Mouse (Mus musculus): ENCODE data around the gene Ppif. TPM values are rescaled to one million over a fixed set of nuclear protein-coding genes. Genes with fewer than 3 reads are reported as not detected.
A peak's percentile ranks its signal among the peaks of the same experiment; 100 is the strongest.

Ppif gene
- polyA plus RNA-seq, 1 experiment from 2014 or later, result 47.3 TPM

DNA sequence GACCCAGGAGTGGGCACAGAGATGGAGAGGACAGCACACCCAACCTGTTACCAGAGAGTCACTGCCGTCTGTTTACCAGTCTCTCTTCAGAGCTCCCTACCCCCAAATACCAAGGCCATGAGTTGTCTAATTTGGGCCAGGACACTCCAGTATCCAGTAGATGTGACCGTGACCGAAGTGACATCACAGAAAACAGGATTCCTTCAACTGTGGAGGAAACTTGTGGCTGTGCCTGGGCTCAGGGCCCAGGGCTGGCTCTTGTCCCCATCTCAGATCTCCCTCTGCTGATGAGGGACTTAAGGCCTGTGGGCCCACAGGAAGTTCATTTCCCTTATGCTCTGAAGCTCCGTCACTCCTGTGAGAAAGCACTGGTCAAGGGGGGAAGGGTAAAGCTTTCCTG is 14.5 kb downstream of the Ppif start:
- WGBS, result 73% methylated on average over 4 of the region's 4 CpGs
- Histone ChIP-seq H3K4me3 (no peak overlapping the region), H3K27ac (peak overlapping the region; percentile 77), H3K27me3 (ENCODE audit: insufficient read depth, poor library complexity, severe bottlenecking) (no peaks in the 10 kb centered on the region), H3K9me3 (no peaks in the 10 kb centered on the region), H3K36me3 (no peaks in the 10 kb centered on the region), H3K4me1 (replicated peaks) (peaks cover 49% of the 10 kb centered on the region)
- no peak for DNase-seq (ENCODE audit: low spot score)

DNA sequence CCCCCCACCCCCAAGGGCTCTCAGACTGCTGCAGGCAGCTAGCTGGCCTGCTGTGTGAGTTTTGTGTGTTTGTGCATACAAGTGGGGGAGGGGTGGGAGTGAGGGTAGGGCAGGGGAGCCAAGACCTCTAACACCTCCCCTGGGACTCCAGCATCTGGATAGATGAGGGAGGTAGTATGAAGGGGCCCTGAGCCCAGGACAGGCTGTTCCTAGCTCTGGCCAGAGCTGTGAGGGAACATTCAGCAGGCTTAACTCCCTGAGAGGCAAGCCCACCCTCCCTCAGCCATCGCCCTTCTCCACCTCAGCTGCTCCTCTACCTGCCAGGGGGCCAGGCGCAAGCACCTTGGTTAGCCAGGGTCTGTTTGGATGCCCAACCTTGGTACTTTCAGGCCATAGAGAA is 15.0 kb downstream of the Ppif start:
- no peak overlapping the region for H3K4me3 ChIP-seq
- 87% methylated on average over 2 of the region's 2 CpGs for WGBS
- peaks cover 54% of the 10 kb centered on the region for H3K4me1 ChIP-seq (replicated peaks)
- H3K36me3 ChIP-seq, result no peaks in the 10 kb centered on the region
- peak overlapping the region; percentile 77 for H3K27ac ChIP-seq
- no peak for DNase-seq (ENCODE audit: low spot score)
- H3K27me3 ChIP-seq (ENCODE audit: insufficient read depth, poor library complexity, severe bottlenecking), result no peaks in the 10 kb centered on the region
- no peaks in the 10 kb centered on the region for H3K9me3 ChIP-seq

DNA sequence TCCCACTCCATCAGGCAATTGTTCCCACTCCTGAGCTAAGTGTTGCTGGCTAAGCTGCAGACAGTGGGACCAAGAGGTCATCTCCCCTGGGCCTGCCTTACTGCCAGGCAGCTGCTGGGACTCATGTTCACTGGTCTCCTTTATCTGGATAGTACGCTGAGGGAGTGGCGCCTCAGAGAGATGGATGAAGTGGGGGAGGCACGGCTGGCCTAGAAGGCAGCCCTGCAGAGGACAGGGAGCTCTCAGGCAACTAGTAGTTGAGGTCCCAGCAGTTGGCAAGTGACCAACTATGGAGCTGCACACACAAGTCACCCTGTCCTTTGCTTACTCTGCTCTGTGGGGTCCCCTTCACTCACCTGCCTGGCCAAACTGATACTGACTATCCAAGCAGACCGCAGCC is 16.1 kb downstream of the Ppif start:
- Histone ChIP-seq H3K9me3 (no peaks in the 10 kb centered on the region), H3K27me3 (ENCODE audit: insufficient read depth, poor library complexity, severe bottlenecking) (no peaks in the 10 kb centered on the region), H3K4me1 (replicated peaks) (peaks cover 64% of the 10 kb centered on the region), H3K4me3 (no peak overlapping the region), H3K36me3 (0 out of 2 replicates have a peak, but pooled peaks cover 6% of the 10 kb centered on the region), H3K27ac (peak overlapping the region; percentile 77; the same call in 1 of the 2 replicates)
- DNase-seq (ENCODE audit: low spot score), result no peak
- 72% methylated on average over 4 of the region's 4 CpGs for WGBS

DNA sequence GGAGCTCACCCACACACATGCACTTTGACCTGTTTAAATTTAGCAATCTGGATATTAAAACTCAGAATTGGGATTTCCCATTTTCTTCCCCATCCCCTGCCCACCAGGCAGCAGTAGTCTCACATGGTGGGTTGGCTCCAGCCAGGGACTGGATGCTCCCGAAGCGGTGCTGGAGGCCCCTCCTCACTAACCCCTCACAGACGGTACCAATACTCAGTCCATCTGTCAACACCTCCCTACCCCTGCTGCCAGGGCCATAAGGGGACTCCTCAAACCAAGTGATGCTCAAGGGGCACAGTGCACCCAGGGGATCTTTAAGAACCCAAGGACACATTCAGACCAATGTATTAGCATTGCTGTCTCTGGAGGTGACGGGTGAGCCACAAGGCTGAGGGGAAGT is 16.7 kb downstream of the Ppif start:
- Histone ChIP-seq H3K27ac (peak overlapping the region; percentile 20; the same call in 1 of the 2 replicates), H3K9me3 (no peaks in the 10 kb centered on the region), H3K4me3 (no peak overlapping the region), H3K4me1 (replicated peaks) (peaks cover 64% of the 10 kb centered on the region), H3K36me3 (0 out of 2 replicates have a peak, but pooled peaks cover 7% of the 10 kb centered on the region), H3K27me3 (ENCODE audit: insufficient read depth, poor library complexity, severe bottlenecking) (no peaks in the 10 kb centered on the region)
- WGBS, result 67% methylated on average over 4 of the region's 4 CpGs
- no peak for DNase-seq (ENCODE audit: low spot score)

DNA sequence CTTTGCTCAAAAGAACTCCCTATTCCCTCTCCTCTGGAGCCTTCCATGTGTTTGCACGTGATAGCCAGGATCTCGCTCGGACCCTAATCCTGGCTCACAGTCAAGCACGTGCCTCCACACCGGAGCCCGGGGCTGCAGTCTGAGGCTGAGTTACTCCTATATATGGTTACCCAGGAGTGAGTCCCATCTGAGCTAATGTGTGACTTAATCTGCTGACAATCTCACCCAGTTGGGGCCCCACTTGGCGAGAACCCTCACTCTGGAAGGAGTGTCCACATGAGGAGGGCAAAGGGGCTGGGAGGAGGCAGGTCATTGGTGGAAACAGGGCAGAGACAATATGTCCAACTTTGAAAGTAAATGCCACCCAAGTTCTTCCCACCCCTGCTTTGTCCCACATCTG is 17.2 kb downstream of the Ppif start:
- Histone ChIP-seq H3K4me3 (no peak overlapping the region), H3K4me1 (replicated peaks) (peaks cover 64% of the 10 kb centered on the region), H3K27me3 (ENCODE audit: insufficient read depth, poor library complexity, severe bottlenecking) (no peaks in the 10 kb centered on the region), H3K9me3 (no peaks in the 10 kb centered on the region), H3K36me3 (0 out of 2 replicates have a peak, but pooled peaks cover 7% of the 10 kb centered on the region), H3K27ac (peak overlapping the region; percentile 20; the same call in 1 of the 2 replicates)
- no peak for DNase-seq (ENCODE audit: low spot score)
- 79% methylated on average over 7 of the region's 7 CpGs for WGBS

DNA sequence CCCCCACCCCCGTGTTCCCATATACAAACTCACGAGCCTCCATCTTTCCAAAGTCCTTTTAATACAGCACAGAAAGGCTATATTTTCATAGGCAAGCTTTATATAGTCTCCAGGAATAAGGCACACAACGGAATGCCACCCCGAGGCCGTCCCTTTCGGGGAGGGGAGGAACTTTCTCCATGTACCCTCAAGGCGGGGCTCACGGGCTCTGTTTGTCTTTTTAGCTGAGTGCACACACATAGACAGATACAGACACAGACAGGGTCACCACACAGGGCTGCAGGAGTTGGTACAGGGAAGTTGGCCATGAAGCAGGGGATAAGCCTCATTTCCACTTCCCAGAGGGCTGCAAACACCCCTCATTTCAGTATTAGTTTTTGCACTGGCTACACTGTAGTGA is 17.6 kb downstream of the Ppif start:
- Histone ChIP-seq H3K9me3 (no peaks in the 10 kb centered on the region), H3K4me3 (no peak overlapping the region), H3K4me1 (replicated peaks) (peaks cover 64% of the 10 kb centered on the region), H3K27me3 (ENCODE audit: insufficient read depth, poor library complexity, severe bottlenecking) (no peaks in the 10 kb centered on the region), H3K27ac (no peak overlapping the region), H3K36me3 (0 out of 2 replicates have a peak, but pooled peaks cover 7% of the 10 kb centered on the region)
- no peak for DNase-seq (ENCODE audit: low spot score)
- WGBS, result 73% methylated on average over 8 of the region's 8 CpGs

DNA sequence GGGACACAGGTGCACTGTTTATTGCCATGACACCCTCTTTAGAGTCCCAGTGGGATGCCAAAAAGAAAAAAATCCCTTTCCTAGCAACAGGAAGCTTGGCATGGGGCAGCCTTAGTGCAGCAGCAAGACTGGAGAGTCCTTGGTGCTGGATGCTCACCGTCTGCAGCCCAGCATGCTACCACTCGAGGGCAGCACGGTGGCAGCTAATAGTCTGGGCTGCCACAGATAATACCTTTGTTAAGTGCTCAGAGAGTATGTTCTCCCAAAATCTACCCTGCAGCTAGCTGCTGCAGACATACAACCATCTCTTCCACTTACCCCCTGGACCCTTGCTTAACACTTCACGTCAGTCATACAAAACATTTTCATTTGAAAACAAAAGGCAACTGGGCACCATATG is 19.5 kb downstream of the Ppif start:
- Histone ChIP-seq H3K27ac (peak overlapping the region; percentile 5; the same call in 1 of the 2 replicates), H3K36me3 (0 out of 2 replicates have a peak, but pooled peaks cover 7% of the 10 kb centered on the region), H3K4me1 (replicated peaks) (peaks cover 70% of the 10 kb centered on the region), H3K4me3 (no peak overlapping the region), H3K9me3 (no peaks in the 10 kb centered on the region), H3K27me3 (ENCODE audit: insufficient read depth, poor library complexity, severe bottlenecking) (no peaks in the 10 kb centered on the region)
- DNase-seq (ENCODE audit: low spot score), result no peak
- WGBS, result 21% methylated on average over 4 of the region's 4 CpGs

DNA sequence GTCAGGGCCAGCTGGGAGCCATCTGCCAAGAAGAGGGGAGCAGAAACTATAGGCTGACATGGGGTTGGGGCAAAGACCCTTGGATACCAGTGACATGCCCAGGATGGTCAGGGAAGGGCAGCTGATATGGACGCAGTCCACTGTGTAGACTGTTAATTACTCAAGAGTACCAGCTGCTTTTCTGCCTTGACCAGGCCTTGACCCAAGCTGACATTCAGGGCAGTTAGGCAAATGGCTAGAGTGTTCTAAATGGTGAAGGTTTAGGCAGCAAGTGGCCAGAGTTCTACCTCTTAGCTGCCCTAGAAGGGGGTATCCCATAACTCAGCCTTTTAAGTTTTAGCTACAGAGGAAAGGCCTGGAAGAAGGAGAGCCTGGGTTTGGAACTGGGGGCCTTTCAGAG is 22.6 kb downstream of the Ppif start:
- Histone ChIP-seq H3K9me3 (no peaks in the 10 kb centered on the region), H3K36me3 (0 out of 2 replicates have a peak, but pooled peaks cover 7% of the 10 kb centered on the region), H3K4me1 (replicated peaks) (peaks cover 53% of the 10 kb centered on the region), H3K27me3 (ENCODE audit: insufficient read depth, poor library complexity, severe bottlenecking) (no peaks in the 10 kb centered on the region), H3K4me3 (no peak overlapping the region), H3K27ac (no peak overlapping the region)
- DNase-seq (ENCODE audit: low spot score), result no peak
- 85% methylated on average over 1 of the region's 1 CpGs for WGBS

DNA sequence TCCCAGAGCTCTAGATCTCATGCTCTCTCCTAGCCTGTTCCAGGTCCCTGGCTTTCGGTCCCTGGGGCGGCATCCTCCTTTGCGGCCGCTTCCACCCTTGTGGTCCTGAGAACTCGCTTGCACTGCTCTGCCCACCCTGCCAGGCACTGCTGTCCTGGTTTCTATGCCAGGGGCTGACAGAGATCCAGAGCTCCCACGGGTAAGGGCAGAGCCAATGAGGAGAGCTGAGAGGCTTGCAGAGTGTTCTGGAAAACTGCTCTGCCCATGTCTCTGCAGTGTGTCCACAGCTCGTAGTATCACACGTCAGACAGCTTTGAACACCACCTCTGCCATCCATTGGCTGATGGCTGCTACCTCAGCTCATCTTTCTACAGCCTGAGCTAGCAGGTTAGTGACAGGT is 23.8 kb downstream of the Ppif start:
- 0 out of 2 replicates have a peak, but pooled peaks cover 7% of the 10 kb centered on the region for H3K36me3 ChIP-seq
- H3K4me3 ChIP-seq, result no peak overlapping the region
- no peaks in the 10 kb centered on the region for H3K27me3 ChIP-seq (ENCODE audit: insufficient read depth, poor library complexity, severe bottlenecking)
- H3K4me1 ChIP-seq (replicated peaks), result peaks cover 47% of the 10 kb centered on the region
- DNase-seq (ENCODE audit: low spot score), result no peak
- 89% methylated on average over 8 of the region's 8 CpGs for WGBS
- H3K9me3 ChIP-seq, result no peaks in the 10 kb centered on the region
- H3K27ac ChIP-seq, result 0 out of 2 replicates have a peak overlapping the region, but pooled peaks have one; percentile 9

DNA sequence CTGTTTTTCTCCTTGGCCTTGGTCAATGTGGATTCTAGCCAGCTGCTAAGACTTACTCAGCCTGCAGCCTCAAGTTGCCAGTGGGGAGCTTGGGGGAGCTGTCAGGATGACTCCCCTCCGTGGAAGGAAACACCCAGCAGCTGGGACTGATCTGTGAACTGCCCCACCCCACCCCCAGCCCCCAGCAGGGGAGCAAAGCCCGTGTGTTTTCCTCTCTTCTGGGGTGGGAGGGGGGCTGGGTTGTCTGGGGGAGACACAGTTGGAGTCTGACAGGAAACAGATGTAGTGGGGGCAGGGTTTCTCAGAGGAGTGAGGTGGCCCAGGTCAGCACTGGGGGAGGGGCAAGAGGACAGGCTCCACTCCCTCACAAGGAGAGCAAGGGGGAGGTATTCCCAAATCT is 24.5 kb downstream of the Ppif start:
- WGBS, result 0% methylated on average over 2 of the region's 2 CpGs

DNA sequence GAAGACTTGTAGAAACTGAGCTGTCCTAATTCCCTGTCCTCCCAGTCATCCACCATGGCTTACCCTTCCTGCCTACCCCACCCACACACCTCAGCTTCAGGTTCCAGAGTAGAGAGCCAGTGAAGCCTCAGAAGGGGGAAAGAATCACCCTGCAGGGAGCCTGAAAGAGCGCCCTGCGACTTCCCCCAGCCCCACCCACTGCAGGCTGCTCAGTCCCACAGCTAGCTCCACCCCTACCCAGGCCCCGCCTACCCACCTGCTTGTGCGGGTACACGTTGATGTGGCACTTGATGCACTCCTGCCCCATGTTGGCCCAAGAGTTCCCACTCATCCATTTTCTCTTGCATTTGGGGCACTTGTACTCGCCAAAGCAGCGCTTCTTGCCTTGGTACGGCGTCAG is 25.4 kb downstream of the Ppif start:
- H3K36me3 ChIP-seq, result 0 out of 2 replicates have a peak, but pooled peaks cover 7% of the 10 kb centered on the region
- H3K4me3 ChIP-seq, result no peak overlapping the region
- 49% methylated on average over 9 of the region's 9 CpGs for WGBS
- H3K27me3 ChIP-seq (ENCODE audit: insufficient read depth, poor library complexity, severe bottlenecking), result no peaks in the 10 kb centered on the region
- H3K27ac ChIP-seq, result peak overlapping the region; percentile 75
- no peak for DNase-seq (ENCODE audit: low spot score)
- no peaks in the 10 kb centered on the region for H3K9me3 ChIP-seq
- H3K4me1 ChIP-seq (replicated peaks), result peaks cover 41% of the 10 kb centered on the region

More for the DNA sequence above, 24.5 kb downstream of the Ppif start:
- Histone ChIP-seq H3K27me3 (ENCODE audit: insufficient read depth, poor library complexity, severe bottlenecking) (no peaks in the 10 kb centered on the region), H3K36me3 (0 out of 2 replicates have a peak, but pooled peaks cover 7% of the 10 kb centered on the region), H3K27ac (peak overlapping the region; percentile 75), H3K4me3 (no peak overlapping the region), H3K9me3 (no peaks in the 10 kb centered on the region), H3K4me1 (replicated peaks) (peaks cover 47% of the 10 kb centered on the region)
- DNase-seq (ENCODE audit: low spot score), result peak; percentile 51

DNA sequence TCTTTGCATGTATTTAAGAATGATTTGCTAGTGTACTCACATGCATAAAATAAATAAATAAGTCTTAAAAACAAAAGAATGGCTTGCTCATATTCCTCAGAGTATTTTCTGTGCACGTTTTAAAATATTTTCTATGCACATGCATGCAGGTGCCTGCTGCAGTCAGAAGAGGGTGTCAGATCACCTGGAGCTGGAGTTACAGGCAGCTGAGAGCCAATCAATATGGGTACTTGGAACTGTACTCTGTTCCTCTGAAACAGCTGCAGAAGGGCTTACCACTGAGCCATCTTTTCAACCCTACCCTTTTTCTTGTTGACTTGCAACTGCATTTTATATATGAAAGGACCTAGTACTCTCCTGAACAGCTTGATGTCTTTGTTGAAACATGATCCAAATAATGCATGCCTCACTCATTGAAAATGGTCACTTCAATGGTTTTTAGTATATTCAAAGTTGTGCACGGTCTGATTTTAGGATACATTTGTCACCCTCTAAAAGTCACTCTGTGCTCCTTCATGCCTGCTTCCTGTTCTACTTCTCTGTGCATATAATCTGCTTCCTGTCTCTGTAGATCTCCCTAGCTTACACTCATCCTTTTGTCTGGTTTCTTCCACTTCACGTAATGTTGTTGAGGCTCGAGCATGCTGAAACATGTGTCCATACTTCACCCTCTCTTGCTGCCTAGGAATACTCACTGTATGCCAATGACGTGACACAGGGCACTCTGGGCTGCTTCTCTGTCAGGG is 27.2 kb downstream of the Ppif start:
- Histone ChIP-seq H3K4me1 (replicated peaks) (peaks cover 53% of the 10 kb centered on the region), H3K27me3 (ENCODE audit: insufficient read depth, poor library complexity, severe bottlenecking) (no peaks in the 10 kb centered on the region), H3K36me3 (no peaks in the 10 kb centered on the region), H3K4me3 (no peak overlapping the region), H3K27ac (no peak overlapping the region), H3K9me3 (no peaks in the 10 kb centered on the region)
- WGBS, result 91% methylated on average over 5 of the region's 5 CpGs
- DNase-seq (ENCODE audit: low spot score), result no peak

DNA sequence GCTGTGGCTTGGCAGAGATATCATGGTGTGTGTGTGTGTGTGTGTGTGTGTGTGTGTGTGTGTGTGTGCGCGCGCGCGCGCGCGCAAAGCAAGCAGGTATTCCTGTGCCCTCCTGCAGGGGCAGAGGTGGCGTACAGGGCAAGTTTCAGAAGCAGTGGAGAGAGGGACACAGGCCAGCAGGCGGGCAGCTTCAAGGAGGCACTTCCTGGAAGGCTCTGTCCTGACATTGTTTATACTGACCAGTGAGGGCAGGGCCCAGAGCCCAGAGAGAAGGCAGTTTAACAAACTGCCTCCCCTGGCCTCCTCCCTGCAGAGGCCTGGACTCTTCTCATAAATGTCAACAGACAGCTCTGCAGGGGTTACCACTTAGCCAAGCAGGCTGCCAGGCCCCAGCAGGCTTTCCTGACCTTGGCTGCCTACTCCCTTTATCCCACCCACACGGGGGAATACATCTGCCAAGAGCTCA is 31.1 kb downstream of the Ppif start:
- no peaks in the 10 kb centered on the region for H3K27me3 ChIP-seq (ENCODE audit: insufficient read depth, poor library complexity, severe bottlenecking)
- WGBS, result 75% methylated on average over 11 of the region's 11 CpGs
- no peak overlapping the region for H3K4me3 ChIP-seq
- H3K9me3 ChIP-seq, result no peaks in the 10 kb centered on the region
- peak overlapping the region; percentile 59 for H3K27ac ChIP-seq
- DNase-seq (ENCODE audit: low spot score), result peak; percentile 39
- no peaks in the 10 kb centered on the region for H3K36me3 ChIP-seq
- H3K4me1 ChIP-seq (replicated peaks), result peaks cover 38% of the 10 kb centered on the region

Data from hindbrain, embryonic 10.5 days (tissue).